Mouse (Mus musculus) 3134 (cell line): ENCODE measurements at regions not wholly inside any gene's neighbourhood (a gene's known extent, or its start where the extent isn't known, plus 50 kb on each side); places are given as distances from the start of the nearest gene placed in this dataset.
"Not testable (repeated sequence)": the region's sequence is repeated elsewhere in the genome, so short reads cannot be mapped to it uniquely, and the experiment has no call there.

Experiments
- DNase-seq: peaks from one replicate; pipeline ENCODE4 v3.0.0-alpha.2; 2011; ENCODE audit warnings: low spot score; ENCODE audit not compliant: insufficient read length; ENCODE audit errors: extremely low read depth

DNA sequence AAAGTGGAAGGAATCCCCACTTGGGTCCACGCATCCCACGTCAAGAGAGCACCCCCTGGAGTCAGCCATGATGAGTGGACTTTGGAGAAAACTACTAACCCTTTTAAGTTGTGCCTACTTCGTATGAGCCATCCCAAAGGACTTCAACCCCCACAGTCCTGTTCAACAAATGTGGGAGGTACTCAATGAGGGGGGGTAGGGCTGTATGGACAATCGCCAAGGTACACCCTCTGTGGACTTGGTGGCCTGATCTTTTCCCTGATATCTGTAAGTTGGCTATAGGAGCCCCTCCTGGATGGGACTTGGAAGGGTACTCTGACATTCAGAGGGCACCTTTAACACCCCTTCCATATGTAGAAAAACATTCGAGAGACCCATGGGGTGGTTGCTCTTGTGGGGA, 256.5 kb upstream of the Olfr161 start:
- DNase-seq = not testable (repeated sequence)

DNA sequence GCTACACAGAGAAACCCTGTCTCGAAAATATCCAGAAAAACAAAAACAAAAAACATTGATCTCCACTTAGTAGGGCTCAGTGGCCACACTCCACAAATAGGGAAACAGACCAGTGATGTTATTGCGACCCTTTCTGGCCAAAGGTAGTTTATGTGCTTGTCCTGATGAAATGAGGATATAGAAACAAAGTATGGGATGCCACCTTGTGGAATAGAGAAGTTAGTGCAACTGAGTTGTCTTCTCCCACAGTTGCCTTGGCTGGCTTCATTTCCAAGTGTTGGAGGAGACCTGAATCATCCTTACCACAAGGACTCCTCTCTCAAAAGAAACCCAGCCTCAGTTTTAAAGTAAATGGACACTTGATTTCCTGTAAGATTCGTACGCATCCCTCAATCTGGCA, 247.5 kb upstream of the Olfr161 start:
- DNase-seq = peak; percentile 22

DNA sequence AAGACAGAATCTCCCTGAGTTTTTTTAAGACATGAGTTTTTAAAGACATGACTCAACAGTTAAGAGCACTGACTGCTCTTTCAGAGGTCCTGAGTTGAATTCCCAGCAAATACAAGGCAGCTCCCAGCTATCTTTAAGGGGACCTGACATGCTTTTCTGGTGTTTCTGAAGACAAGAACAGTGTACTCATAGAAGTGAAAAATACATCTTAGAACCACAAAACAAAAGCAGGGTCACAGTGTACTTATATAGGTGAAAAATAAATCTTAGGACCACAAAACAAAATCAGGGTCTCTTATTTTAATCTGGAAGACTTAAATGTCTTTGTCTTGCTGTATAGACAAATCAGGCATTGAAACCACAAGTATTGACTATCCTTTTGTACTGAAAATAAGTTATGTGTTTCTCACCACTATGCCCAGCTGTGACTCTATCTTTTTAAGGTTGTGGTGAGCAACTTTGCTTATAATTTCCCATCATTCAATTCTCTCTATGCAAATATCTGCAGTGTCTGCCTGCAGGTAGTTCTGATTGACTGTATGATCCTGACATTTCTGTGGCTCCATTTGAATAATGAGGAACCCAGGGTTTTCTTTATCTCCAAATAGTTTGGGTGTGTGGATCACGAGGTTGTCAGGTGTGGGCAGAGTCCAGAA, 246.0 kb upstream of the Olfr161 start:
- not testable (repeated sequence) for DNase-seq

DNA sequence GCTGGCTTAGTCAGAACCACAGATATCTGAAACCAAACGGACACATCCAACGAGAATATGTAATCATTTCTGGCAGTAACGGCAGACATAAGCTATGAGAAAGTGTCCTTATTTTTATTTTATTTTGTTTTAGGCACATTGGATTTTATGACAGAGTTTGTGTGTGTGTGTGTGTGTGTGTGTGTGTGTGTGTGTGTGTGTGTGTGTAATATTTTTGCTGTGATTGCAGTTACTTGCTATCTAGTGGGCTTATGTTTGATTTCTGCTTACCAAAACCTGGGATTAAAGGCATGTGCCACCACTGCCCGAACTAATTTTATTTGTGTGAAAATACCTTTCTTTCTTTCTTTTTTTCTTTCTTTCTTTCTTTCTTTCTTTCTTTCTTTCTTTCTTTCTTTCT, 241.5 kb upstream of the Olfr161 start:
- DNase-seq = not testable (repeated sequence)

DNA sequence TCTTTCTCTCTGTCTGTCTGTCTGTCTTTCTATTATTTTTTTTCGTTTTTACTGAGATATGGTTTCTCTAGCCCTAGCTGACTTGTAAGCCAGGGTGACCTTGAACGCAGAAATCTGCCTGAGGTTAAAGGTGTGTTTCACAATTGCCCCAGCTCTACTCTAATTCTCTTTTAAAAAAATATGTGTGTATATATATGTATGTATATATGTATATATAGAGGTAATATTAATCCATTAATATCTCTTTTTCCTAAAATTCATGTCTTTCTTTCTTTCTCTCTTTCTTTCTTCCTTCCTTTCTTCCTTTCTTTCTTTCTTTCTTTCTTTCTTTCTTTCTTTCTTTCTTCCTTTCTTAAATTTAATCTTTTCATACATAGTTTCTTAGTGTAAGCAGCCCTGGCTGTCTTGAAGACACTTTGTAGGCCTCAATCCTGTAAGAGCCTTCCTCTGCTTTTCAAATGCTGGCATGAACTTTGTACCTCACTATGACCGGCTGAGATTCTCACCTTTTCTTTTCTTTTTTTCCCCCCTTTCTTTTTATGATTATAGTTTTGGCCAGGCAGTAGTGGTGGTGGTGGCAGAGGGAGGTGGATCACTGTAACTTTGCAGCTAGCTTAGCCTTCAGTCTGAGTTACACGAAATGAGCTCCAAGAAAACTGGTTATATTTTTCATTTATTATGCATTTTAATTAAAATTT, 240.8 kb upstream of the Olfr161 start:
- DNase-seq = not testable (repeated sequence)

DNA sequence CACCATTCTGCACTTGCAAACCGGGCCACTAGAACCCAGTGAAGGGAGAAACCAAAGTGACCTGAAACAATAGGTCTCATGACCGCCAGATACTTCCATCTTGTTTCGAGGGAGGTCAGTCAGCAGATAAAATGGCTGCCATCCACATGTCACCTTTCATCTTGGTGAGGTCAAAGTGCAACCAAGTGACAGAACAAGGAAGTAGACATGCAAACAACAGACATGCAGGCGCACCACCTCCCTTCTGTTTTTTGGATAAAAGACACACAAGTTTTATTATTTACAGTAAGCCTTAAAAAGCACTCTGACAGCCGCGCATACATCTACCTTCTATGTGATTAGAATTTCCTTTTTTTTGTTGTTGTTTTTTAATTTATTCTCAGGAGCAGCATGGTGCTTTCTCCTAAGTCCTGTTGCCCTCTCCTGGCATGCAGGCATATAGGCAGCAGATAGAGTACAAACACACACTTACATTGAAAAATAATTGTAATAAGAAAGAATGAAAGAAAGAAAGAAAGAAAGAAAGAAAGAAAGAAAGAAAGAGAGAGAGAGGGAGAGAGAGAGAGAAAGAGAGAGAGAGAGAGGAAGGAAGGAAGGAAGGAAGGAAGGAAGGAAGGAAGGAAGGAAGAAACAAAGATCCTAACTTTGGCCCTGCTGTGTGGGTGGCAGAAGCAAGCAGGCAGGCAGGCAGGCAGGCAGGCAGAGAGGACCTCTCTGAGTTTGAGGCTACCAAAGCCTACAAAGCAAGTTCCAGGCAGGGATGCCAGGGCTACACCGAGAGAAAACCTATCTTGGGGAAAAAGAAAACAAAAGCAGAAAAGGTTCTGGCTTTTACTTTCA, 240.0 kb upstream of the Olfr161 start:
- DNase-seq = peak; percentile 57

DNA sequence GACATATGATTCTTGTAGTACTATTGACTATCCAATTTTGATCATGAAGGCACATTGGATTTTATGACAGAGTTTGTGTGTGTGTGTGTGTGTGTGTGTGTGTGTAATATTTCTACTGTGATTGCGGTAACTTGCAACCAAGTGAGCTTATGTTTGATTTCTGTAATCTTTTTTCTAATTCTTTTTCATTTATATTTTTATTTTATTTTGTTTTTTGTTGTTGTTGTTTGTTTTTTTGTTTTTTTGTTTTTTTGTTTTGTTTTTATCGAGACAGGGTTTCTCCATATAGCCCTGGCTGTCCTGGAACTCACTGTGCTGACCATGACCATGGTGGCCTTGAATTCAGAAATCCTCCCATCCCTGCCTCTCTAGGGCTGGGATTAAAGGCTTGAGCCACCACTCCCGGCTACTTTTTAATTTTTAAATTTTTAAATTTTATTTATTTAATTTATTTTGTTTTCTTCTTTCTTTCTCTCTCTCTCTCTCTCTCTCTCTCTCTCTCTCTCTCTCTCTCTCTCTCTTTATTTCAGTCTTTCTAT, 239.3 kb upstream of the Olfr161 start:
- DNase-seq = not testable (repeated sequence)
